Mouse (Mus musculus) heart, embryonic 14.5 days (tissue): ENCODE measurements around the gene Nr4a1. TPM values are rescaled to one million over a fixed set of nuclear protein-coding genes. Genes with fewer than 3 reads are reported as not detected.
A peak's percentile ranks its signal among the peaks of the same experiment; 100 is the strongest.

Experiments used
- ATAC-seq: fragments of 200-750 bp; cut with Nextera tagmentation; 2 replicates; pipeline ENCODE4 v1.8.0; 2017; ENCODE audit warnings: low read depth, moderate TSS enrichment; ENCODE audit not compliant: insufficient number of reproducible peaks, insufficient read depth, low FRiP score
- H3K27ac ChIP-seq, 2 experiments: fragments of 200-500 bp in 1 of 2; fragments of 300-500 bp in 1 of 2; sonication (generic) in 1 of 2; replicated peaks in 1 of 2; 2 replicates each; pipeline ENCODE4 v1.5.1; 2012 to 2014; ENCODE audit warnings: low read depth in 2 of 2, low read length in 2 of 2, control low read depth in 1 of 2, mild to moderate bottlenecking in 1 of 2, mixed read lengths in 1 of 2; ENCODE audit not compliant: control insufficient read depth in 1 of 2, insufficient read depth in 1 of 2
- H3K27me3 ChIP-seq: fragments of 300-500 bp; sonication (generic); 2 replicates; pipeline ENCODE4 v1.6.1; 2014; ENCODE audit warnings: mild to moderate bottlenecking, low read length, control low read depth; ENCODE audit not compliant: control insufficient read depth, insufficient read depth
- H3K36me3 ChIP-seq: fragments of 300-500 bp; sonication (generic); 2 replicates; pipeline ENCODE4 v1.6.1; 2014; ENCODE audit warnings: mild to moderate bottlenecking, control low read depth, low read length, mixed read lengths; ENCODE audit not compliant: control insufficient read depth, insufficient read depth
- H3K4me1 ChIP-seq, 2 experiments: fragments of 200-500 bp in 1 of 2; fragments of 300-500 bp in 1 of 2; sonication (generic) in 1 of 2; 2 replicates each; pipeline ENCODE4 v1.6.1; 2012 to 2014; ENCODE audit warnings: low read length in 2 of 2, control low read depth in 1 of 2, mixed read lengths in 1 of 2; ENCODE audit not compliant: control insufficient read depth in 2 of 2, insufficient read depth in 2 of 2
- H3K4me2 ChIP-seq: fragments of 300-500 bp; sonication (generic); 2 replicates; pipeline ENCODE4 v1.6.1; 2014; ENCODE audit warnings: mild to moderate bottlenecking, low read length
- H3K4me3 ChIP-seq, 2 experiments: fragments of 200-500 bp in 1 of 2; fragments of 300-500 bp in 1 of 2; sonication (generic) in 1 of 2; 2 replicates each; pipeline ENCODE4 v1.5.1; 2012 to 2014; ENCODE audit warnings: low read length in 2 of 2, mild to moderate bottlenecking in 2 of 2, control low read depth in 1 of 2, low read depth in 1 of 2, moderate library complexity in 1 of 2; ENCODE audit not compliant: control insufficient read depth in 1 of 2, insufficient read depth in 1 of 2
- H3K9ac ChIP-seq: fragments of 300-500 bp; sonication (generic); 2 replicates; pipeline ENCODE4 v1.6.1; 2014; ENCODE audit warnings: mild to moderate bottlenecking, low read length
- H3K9me3 ChIP-seq: fragments of 300-500 bp; sonication (generic); 2 replicates; pipeline ENCODE4 v1.6.1; 2016; ENCODE audit warnings: low read length, control low read depth; ENCODE audit not compliant: control insufficient read depth
- WGBS: fragments of 180-500 bp; shearing (Covaris S2); extraction: QIAGEN DNeasy Blood & Tissue Kit; methylation state at CpG from one replicate; pipeline ENCODE4 v1.1.7; 2014; 5-methylcytosine and 5-hydroxymethylcytosine counted together
- polyA plus RNA-seq: library from polyadenylated mRNA; unstranded; fragments of >200 nt; fragmentation: Nextera tagmentation; extraction: Ambion mirVana; gene quantifications from 2 replicates; pipeline ENCODE4 v1.2.1, GENCODE M21; 2014

Gene Nr4a1
- polyA plus RNA-seq, 1 experiment from 2014 or later = 6.6 TPM

- Histone ChIP-seq H3K9ac (no peak overlapping the region), H3K27me3 (no peaks in the 10 kb centered on the region), H3K4me3 (no peak overlapping the region), H3K36me3 (no peaks in the 10 kb centered on the region), H3K4me2 (no peak overlapping the region), H3K9me3 (no peaks in the 10 kb centered on the region), H3K4me1 (peaks cover 12 to 22% of the 10 kb centered on the region in 2 experiments), H3K27ac (peak overlapping the region; percentile 10 to 69; a peak in 1 of 4 replicates)
- no peak for ATAC-seq
- WGBS = 54% methylated on average over 14 of the region's 14 CpGs
Measured at GRCm38 (mm10) chr15:101318889-101319765, 65.1 kb downstream of the Nr4a1 start.

GRCm38 (mm10) chr15:101320010-101320617 is 66.0 kb downstream of the Nr4a1 start:
- no peak overlapping the region for H3K4me2 ChIP-seq
- H3K4me1 ChIP-seq = peaks cover 12 to 22% of the 10 kb centered on the region in 2 experiments
- ATAC-seq = no peak
- no peaks in the 10 kb centered on the region for H3K9me3 ChIP-seq
- no peaks in the 10 kb centered on the region for H3K27me3 ChIP-seq
- H3K4me3 ChIP-seq = no peak overlapping the region
- no peak overlapping the region for H3K9ac ChIP-seq
- peak overlapping the region; percentile 36 to 69 for H3K27ac ChIP-seq
- WGBS = 65% methylated on average over 6 of the region's 6 CpGs
- no peaks in the 10 kb centered on the region for H3K36me3 ChIP-seq

GRCm38 (mm10) chr15:101320618-101321041 is 66.6 kb downstream of the Nr4a1 start:
- H3K4me3 ChIP-seq = no peak overlapping the region
- peak overlapping the region; percentile 36 to 74 for H3K27ac ChIP-seq
- no peaks in the 10 kb centered on the region for H3K9me3 ChIP-seq
- WGBS = 37% methylated on average over 6 of the region's 6 CpGs
- H3K27me3 ChIP-seq = no peaks in the 10 kb centered on the region
- no peak overlapping the region for H3K9ac ChIP-seq
- peaks cover 12 to 22% of the 10 kb centered on the region in 2 experiments for H3K4me1 ChIP-seq
- ATAC-seq = peak; percentile 32
- H3K36me3 ChIP-seq = no peaks in the 10 kb centered on the region
- H3K4me2 ChIP-seq = no peak overlapping the region

GRCm38 (mm10) chr15:101321126-101321525 is 67.1 kb downstream of the Nr4a1 start:
- Histone ChIP-seq H3K4me1 (peaks cover 12 to 22% of the 10 kb centered on the region in 2 experiments), H3K27me3 (no peaks in the 10 kb centered on the region), H3K4me2 (no peak overlapping the region), H3K27ac (peak overlapping the region; percentile 20 to 74; a peak in 3 of 4 replicates), H3K9me3 (no peaks in the 10 kb centered on the region), H3K9ac (no peak overlapping the region), H3K36me3 (no peaks in the 10 kb centered on the region), H3K4me3 (no peak overlapping the region)
- WGBS = 31% methylated on average over 5 of the region's 5 CpGs
- ATAC-seq = no peak

GRCm38 (mm10) chr15:101322106-101322505 is 68.0 kb downstream of the Nr4a1 start:
- no peaks in the 10 kb centered on the region for H3K36me3 ChIP-seq
- H3K4me3 ChIP-seq = no peak overlapping the region
- no peak overlapping the region for H3K4me2 ChIP-seq
- no peaks in the 10 kb centered on the region for H3K27me3 ChIP-seq
- no peak overlapping the region for H3K27ac ChIP-seq
- no peak for ATAC-seq
- 74% methylated on average over 5 of the region's 5 CpGs for WGBS
- no peaks in the 10 kb centered on the region for H3K9me3 ChIP-seq
- no peak overlapping the region for H3K9ac ChIP-seq
- H3K4me1 ChIP-seq = peaks cover 10 to 19% of the 10 kb centered on the region in 2 experiments

- Histone ChIP-seq H3K9me3 (no peaks in the 10 kb centered on the region), H3K4me3 (no peak overlapping the region), H3K36me3 (no peaks in the 10 kb centered on the region), H3K4me2 (no peak overlapping the region), H3K4me1 (peaks cover 10 to 14% of the 10 kb centered on the region in 2 experiments), H3K27ac (no peak overlapping the region), H3K27me3 (no peaks in the 10 kb centered on the region), H3K9ac (no peak overlapping the region)
- ATAC-seq = no peak
- 85% methylated on average over 7 of the region's 7 CpGs for WGBS
Measured at GRCm38 (mm10) chr15:101322640-101323039, 68.6 kb downstream of the Nr4a1 start.

GRCm38 (mm10) chr15:101323511-101323910 is 69.4 kb downstream of the Nr4a1 start:
- Histone ChIP-seq H3K4me1 (peaks cover 9 to 12% of the 10 kb centered on the region in 2 experiments), H3K27me3 (no peaks in the 10 kb centered on the region), H3K36me3 (no peaks in the 10 kb centered on the region), H3K4me2 (no peak overlapping the region), H3K27ac (no peak overlapping the region), H3K4me3 (no peak overlapping the region), H3K9ac (no peak overlapping the region), H3K9me3 (no peaks in the 10 kb centered on the region)
- 94% methylated on average over 5 of the region's 5 CpGs for WGBS
- no peak for ATAC-seq
